ENCODE assay signal across 8 mouse cellular contexts in the genomic region with DNA sequence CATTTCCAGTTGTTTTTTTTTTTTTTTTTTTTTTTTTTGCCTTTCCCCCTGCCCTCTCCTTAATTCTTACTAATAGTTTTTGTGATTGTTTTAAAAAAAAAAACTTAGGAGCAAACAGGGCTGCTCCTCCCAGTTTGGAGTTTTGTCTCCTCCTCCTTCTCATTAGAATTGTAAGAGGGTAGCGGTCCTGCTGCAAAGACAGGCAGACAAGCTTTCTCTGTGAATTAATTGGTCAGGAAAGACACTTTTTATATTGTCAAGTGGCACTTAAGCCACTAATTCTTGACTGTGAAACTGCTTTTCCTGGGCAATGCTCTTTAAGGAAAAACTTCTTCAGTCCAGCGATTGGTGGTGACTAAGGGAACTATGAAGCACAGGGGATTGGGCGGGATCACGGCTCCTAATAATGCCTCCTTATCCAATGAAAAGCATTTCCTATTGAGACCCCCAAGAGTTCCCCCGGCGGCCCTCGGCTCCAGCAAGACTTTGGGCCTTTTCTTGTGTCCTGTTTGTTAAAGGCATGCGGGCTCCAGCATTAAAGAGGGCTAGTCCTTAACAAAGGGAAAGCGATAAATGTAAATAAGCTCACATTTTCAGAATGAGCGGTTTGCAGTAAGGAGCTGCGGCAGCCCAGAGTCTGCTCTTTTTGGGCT. TPM values are rescaled to one million over a fixed set of nuclear protein-coding genes. Genes with fewer than 3 reads are reported as not detected.
DNase-seq lines count a peak whose midpoint lies in the region; ATAC-seq and TF ChIP-seq lines count a peak whose summit lies in the region.

A gene (plus strand): TSS at position 451 of the 653 bp plus-strand sequence.

- H3K4me1 ChIP-seq in E14TG2a.4 (replicated peaks; ENCODE audit: low read depth, low read length): peaks cover 33% of the 10 kb centered on the region
- no peaks in the 10 kb centered on the region for H3K4me1 ChIP-seq in forebrain, embryonic 12.5 days
- no peaks in the 10 kb centered on the region for H3K4me1 ChIP-seq in limb, embryonic 10.5 days
- no peaks in the 10 kb centered on the region for H3K4me1 ChIP-seq in testis, adult 2 months (ENCODE audit: control insufficient read depth, insufficient read depth, low read length)

- H3K27ac ChIP-seq in forebrain, embryonic 12.5 days: peak within 1 kb of the TSS; percentile 53; the same call in 1 of the 2 replicates
- peak within 1 kb of the TSS; percentile 86 for H3K27ac ChIP-seq in limb, embryonic 10.5 days
- H3K27ac ChIP-seq in testis, adult 2 months (ENCODE audit: control insufficient read depth, insufficient read depth, low read depth, low read length): 0 out of 2 replicates have a peak within 1 kb of the TSS, but pooled peaks have one; percentile 21

- H3K9me3 ChIP-seq in E14TG2a.4 (ENCODE audit: low read length): no peaks in the 10 kb centered on the region
- no peaks in the 10 kb centered on the region for H3K9me3 ChIP-seq in forebrain, embryonic 12.5 days
- H3K9me3 ChIP-seq in limb, embryonic 10.5 days (replicated peaks): no peaks in the 10 kb centered on the region

- no peaks in the 10 kb centered on the region for H3K36me3 ChIP-seq in E14TG2a.4 (ENCODE audit: insufficient read depth, low read length)
- H3K36me3 ChIP-seq in forebrain, embryonic 12.5 days (replicated peaks): no peaks in the 10 kb centered on the region
- peaks cover 8% of the 10 kb centered on the region for H3K36me3 ChIP-seq in limb, embryonic 10.5 days
- H3K36me3 ChIP-seq in testis, adult 2 months (ENCODE audit: control insufficient read depth, insufficient read depth, low read length): no peaks in the 10 kb centered on the region

- H3K4me3 ChIP-seq in E14TG2a.4 (replicated peaks; ENCODE audit: low read length): peak within 1 kb of the TSS; percentile 65
- peak within 1 kb of the TSS; percentile 36 for H3K4me3 ChIP-seq in forebrain, embryonic 12.5 days (replicated peaks)
- H3K4me3 ChIP-seq in limb, embryonic 10.5 days: peak within 1 kb of the TSS; percentile 52
- peak within 1 kb of the TSS; percentile 29 for H3K4me3 ChIP-seq in testis, adult 2 months (ENCODE audit: control insufficient read depth, low read depth, low read length)

- peak within 1 kb of the TSS; percentile 46 for H3K4me2 ChIP-seq in forebrain, embryonic 12.5 days

- no peaks in the 10 kb centered on the region for H3K27me3 ChIP-seq in E14TG2a.4 (ENCODE audit: insufficient read depth, low read length)
- peaks cover 6% of the 10 kb centered on the region; the same call in 1 of the 2 replicates for H3K27me3 ChIP-seq in forebrain, embryonic 12.5 days
- peaks cover 37% of the 10 kb centered on the region for H3K27me3 ChIP-seq in limb, embryonic 10.5 days (ENCODE audit: low read depth, poor library complexity, severe bottlenecking)
- no peaks in the 10 kb centered on the region for H3K27me3 ChIP-seq in testis, adult 2 months (ENCODE audit: control insufficient read depth, insufficient read depth, low read length)

- no peak for TF ChIP-seq CTCF in E14TG2a.4 (conservative IDR thresholded peaks at IDR 0.05; ENCODE audit: low read length)
- no peak for TF ChIP-seq CTCF in testis, adult 2 months (IDR thresholded peaks at IDR 0.05; ENCODE audit: control insufficient read depth, insufficient read depth, insufficient replicate concordance, low read depth, low read length)

- peak; percentile 96 for ATAC-seq in forebrain, embryonic 12.5 days (ENCODE audit: low FRiP score)
- peak; percentile 62 for ATAC-seq in megakaryocyte progenitor cell, adult 5-6 weeks (replicated peaks; ENCODE audit: poor library complexity)

- TF ChIP-seq POLR2A in testis, adult 2 months (IDR thresholded peaks at IDR 0.05; ENCODE audit: control insufficient read depth, low read depth, low read length): no peak

- intact Hi-C loops in heart, postnatal 25 days (cut with DNase I): no loop called here

- peak within 1 kb of the TSS; percentile 40; the same call in 1 of the 2 replicates for H3K9ac ChIP-seq in forebrain, embryonic 12.5 days

- peak; percentile 50 for DNase-seq in NIH3T3 (ENCODE audit: low read depth)
- DNase-seq in heart, postnatal 25 days (ENCODE audit: low spot score): peak; percentile 6
- DNase-seq in limb, embryonic 10.5 days (ENCODE audit: low spot score): peak; percentile 58
- no peak for DNase-seq in spleen, adult 18-20 months

- 16% methylated on average over 11 of the region's 11 CpGs for WGBS in forebrain, embryonic 12.5 days
- WGBS in limb, embryonic 10.5 days: 18% methylated on average over 11 of the region's 11 CpGs

RNA-seq across cellular contexts. Expression of the gene that starts here (rescaled TPM):
- 11.2 and 11.8 TPM in 2 replicates for polyA plus RNA-seq in forebrain, embryonic 12.5 days (2016; fragmentation: Nextera tagmentation; extraction: Ambion mirVana)
- 1 to 10 TPM; 1.6 to 2.3 TPM for total RNA-seq in heart, postnatal 25 days (2021)
- 15.9 and 23.3 TPM in 2 replicates for polyA plus RNA-seq in limb, embryonic 10.5 days (2016; fragmentation: Nextera tagmentation; extraction: Ambion mirVana)
- total RNA-seq in megakaryocyte progenitor cell, adult 5-6 weeks (2015): 0.17 and 0.54 TPM in 2 replicates
- 0.44 TPM in 1 of 2 replicates, not detected in the other for total RNA-seq in megakaryocyte progenitor cell, adult 5-6 weeks (2017)
- 0.04 and 0.06 TPM in 2 replicates for polyA plus RNA-seq in testis, adult 2 months (2012; rRNA removed)

Comparison
In these comparisons a context has a peak if more than half of its experiments do, and no peak if none do; other contexts are left out.
1. RNA of the gene that starts here (polyA plus RNA-seq): 15.9 to 23.3 TPM in limb, embryonic 10.5 days and 11.2 to 11.8 TPM in forebrain, embryonic 12.5 days; 0.04 to 0.06 TPM in testis, adult 2 months; every median in the first group is over 10 times any median in the second.
2. Peak in ATAC-seq in megakaryocyte progenitor cell, adult 5-6 weeks; RNA of the gene not detected or under 1 TPM.
3. DNase-seq: peak in NIH3T3 (single experiment), heart, postnatal 25 days (single experiment) and limb, embryonic 10.5 days (single experiment); none in spleen, adult 18-20 months (0 of 2).
4. H3K27ac ChIP-seq: peak in every context shown above with its lines; median percentile 86 in limb, embryonic 10.5 days; 53 in forebrain, embryonic 12.5 days; 21 in testis, adult 2 months.
5. Peak in every context shown above with its lines, with median percentiles within 50 percentile points of each other: H3K4me3 ChIP-seq.